Mouse (Mus musculus) erythroblast, embryonic 14.5 days (primary cell): ENCODE data around the gene Hoxa2. TPM values are rescaled to one million over a fixed set of nuclear protein-coding genes. Genes with fewer than 3 reads are reported as not detected.

Source experiments
- H3K27me3 ChIP-seq: 2 replicates; pipeline ENCODE4 v1.6.1; 2012; ENCODE audit warnings: inconsistent platforms; ENCODE audit not compliant: control insufficient read depth
- H3K36me3 ChIP-seq: 2 replicates; pipeline ENCODE4 v1.6.1; 2012; ENCODE audit warnings: mild to moderate bottlenecking, inconsistent platforms; ENCODE audit not compliant: control insufficient read depth
- H3K4me1 ChIP-seq: 2 replicates; pipeline ENCODE4 v1.6.1; 2012; ENCODE audit warnings: inconsistent platforms; ENCODE audit not compliant: control insufficient read depth
- H3K4me3 ChIP-seq: replicated peaks from 2 replicates; pipeline ENCODE3; 2012; ENCODE audit warnings: moderate library complexity, mild to moderate bottlenecking, inconsistent platforms
- H3K9me3 ChIP-seq: 2 replicates; pipeline ENCODE4 v1.6.1; 2012; ENCODE audit warnings: low read length, inconsistent platforms, mixed read lengths; ENCODE audit not compliant: control insufficient read depth
- GATA1 ChIP-seq: IDR thresholded peaks from 2 replicates; pipeline ENCODE4 v1.6.1; 2012; ENCODE audit warnings: low read length, inconsistent platforms, mixed read lengths
- TAL1 ChIP-seq: IDR thresholded peaks from 3 replicates; pipeline ENCODE4 v1.6.1; 2012; ENCODE audit warnings: low read length, inconsistent platforms, mixed read lengths
- polyA plus RNA-seq: library from polyadenylated mRNA; stranded (reverse); fragments of >175 nt; gene quantifications from 2 replicates; pipeline ENCODE4 v1.2.3, GENCODE M21; 2012

The Hoxa2 gene
- polyA plus RNA-seq, 1 experiment = not detected

- Histone ChIP-seq H3K27me3 (peaks cover 100% of the 10 kb centered on the region), H3K9me3 (peaks cover 2% of the 10 kb centered on the region; the same call in 1 of the 2 replicates), H3K4me3 (no peak overlapping the region), H3K36me3 (no peaks in the 10 kb centered on the region), H3K4me1 (no peaks in the 10 kb centered on the region)
- no peak for TF ChIP-seq GATA1
- no peak for TF ChIP-seq TAL1
These were observed 11.8 kb upstream of the Hoxa2 start for GRCm38 (mm10) chr6:52176391-52176790.

- peaks cover 100% of the 10 kb centered on the region for H3K27me3 ChIP-seq
- peaks cover 2% of the 10 kb centered on the region; the same call in 1 of the 2 replicates for H3K9me3 ChIP-seq
- no peaks in the 10 kb centered on the region for H3K4me1 ChIP-seq
- no peaks in the 10 kb centered on the region for H3K36me3 ChIP-seq
- TF ChIP-seq GATA1 = no peak
- no peak for TF ChIP-seq TAL1
- H3K4me3 ChIP-seq = no peak overlapping the region
These were observed 11.2 kb upstream of the Hoxa2 start for GRCm38 (mm10) chr6:52175864-52176263.

GRCm38 (mm10) chr6:52174968-52175751 lies 10.5 kb upstream of the Hoxa2 start:
- Histone ChIP-seq H3K4me3 (no peak overlapping the region), H3K27me3 (peaks cover 100% of the 10 kb centered on the region), H3K9me3 (peaks cover 2% of the 10 kb centered on the region; the same call in 1 of the 2 replicates), H3K36me3 (no peaks in the 10 kb centered on the region), H3K4me1 (no peaks in the 10 kb centered on the region)
- TF ChIP-seq TAL1 (no peak), GATA1 (no peak)

- H3K4me1 ChIP-seq = no peaks in the 10 kb centered on the region
- no peak for TF ChIP-seq GATA1
- no peak for TF ChIP-seq TAL1
- H3K36me3 ChIP-seq = no peaks in the 10 kb centered on the region
- peaks cover 2% of the 10 kb centered on the region; the same call in 1 of the 2 replicates for H3K9me3 ChIP-seq
- peaks cover 100% of the 10 kb centered on the region for H3K27me3 ChIP-seq
- no peak overlapping the region for H3K4me3 ChIP-seq
These were observed 9.0 kb upstream of the Hoxa2 start for GRCm38 (mm10) chr6:52173648-52174047.

GRCm38 (mm10) chr6:52172501-52172900 lies 7.9 kb upstream of the Hoxa2 start:
- Histone ChIP-seq H3K9me3 (peaks cover 2% of the 10 kb centered on the region; the same call in 1 of the 2 replicates), H3K4me3 (no peak overlapping the region), H3K4me1 (no peaks in the 10 kb centered on the region), H3K36me3 (no peaks in the 10 kb centered on the region), H3K27me3 (peaks cover 100% of the 10 kb centered on the region)
- TF ChIP-seq TAL1 = no peak
- TF ChIP-seq GATA1 = no peak

- Histone ChIP-seq H3K4me3 (no peak overlapping the region), H3K4me1 (no peaks in the 10 kb centered on the region), H3K9me3 (no peaks in the 10 kb centered on the region; the same call in 1 of the 2 replicates), H3K27me3 (peaks cover 100% of the 10 kb centered on the region), H3K36me3 (no peaks in the 10 kb centered on the region)
- no peak for TF ChIP-seq TAL1
- TF ChIP-seq GATA1 = no peak
These were observed 7.3 kb upstream of the Hoxa2 start for GRCm38 (mm10) chr6:52171938-52172337.

- H3K36me3 ChIP-seq = no peaks in the 10 kb centered on the region
- no peak for TF ChIP-seq TAL1
- no peak for TF ChIP-seq GATA1
- H3K27me3 ChIP-seq = peaks cover 100% of the 10 kb centered on the region
- no peak overlapping the region for H3K4me3 ChIP-seq
- no peaks in the 10 kb centered on the region for H3K4me1 ChIP-seq
- H3K9me3 ChIP-seq = no peaks in the 10 kb centered on the region; the same call in 1 of the 2 replicates
These were observed 6.7 kb upstream of the Hoxa2 start for GRCm38 (mm10) chr6:52171331-52171730.

- Histone ChIP-seq H3K9me3 (no peaks in the 10 kb centered on the region; the same call in 1 of the 2 replicates), H3K27me3 (peaks cover 100% of the 10 kb centered on the region), H3K4me1 (no peaks in the 10 kb centered on the region), H3K36me3 (no peaks in the 10 kb centered on the region), H3K4me3 (no peak overlapping the region)
- TF ChIP-seq TAL1 (no peak), GATA1 (no peak)
These were observed 6.2 kb upstream of the Hoxa2 start for GRCm38 (mm10) chr6:52170898-52171223.

GRCm38 (mm10) chr6:52170166-52170897 lies 5.7 kb upstream of the Hoxa2 start:
- Histone ChIP-seq H3K4me3 (no peak overlapping the region), H3K27me3 (peaks cover 100% of the 10 kb centered on the region), H3K9me3 (no peaks in the 10 kb centered on the region; the same call in 1 of the 2 replicates), H3K36me3 (no peaks in the 10 kb centered on the region), H3K4me1 (no peaks in the 10 kb centered on the region)
- no peak for TF ChIP-seq GATA1
- TF ChIP-seq TAL1 = no peak
